Mouse (Mus musculus): Measurements from ENCODE around the gene Fbxw9.

- no peak for TF ChIP-seq CTCF (IDR thresholded peaks at IDR 0.05; ENCODE audit: extremely low read depth, insufficient read length, insufficient replicate concordance, low read depth, low read length)
- TF ChIP-seq POLR2A (IDR thresholded peaks at IDR 0.05; ENCODE audit: low read depth, low read length): no peak
These were observed 21.3 kb downstream of the Fbxw9 start, which contains the start of gene Wdr83 for GRCm38 (mm10) chr8:85081216-85081555.

All from small intestine, adult 2 months (tissue).